Mouse (Mus musculus): ENCODE data around the gene Rab4b.

- TF ChIP-seq POLR2A (IDR thresholded peaks at IDR 0.05; ENCODE audit: control insufficient read depth, low read depth, low read length) (no peak), CTCF (IDR thresholded peaks at IDR 0.05; ENCODE audit: control insufficient read depth, insufficient read depth, insufficient replicate concordance, low read depth, low read length) (no peak)
These were observed 10.3 kb downstream of the Rab4b start for GRCm38 (mm10) chr7:27168371-27168770.
